In genomic region chr1:182271632-182272031, GRCm38 (mm10) we compare ENCODE assay signal across 15 mouse cellular contexts. TPM values are rescaled to one million over a fixed set of nuclear protein-coding genes. Genes with fewer than 3 reads are reported as not detected.
DNase-seq lines count a peak whose midpoint lies in the region; ATAC-seq and TF ChIP-seq lines count a peak whose summit lies in the region.
"Had no signal": no experiment of that assay in that cellular context is flagged by ENCODE, and none has a peak within 500 bp of the region (broad histone marks: within the 10 kb centered on the region; RNA-seq: fewer than 3 reads in every experiment).

No protein-coding gene starts in this region.

- no peak for TF ChIP-seq POLR2A in bone marrow, adult 2 months (IDR thresholded peaks at IDR 0.05; ENCODE audit: borderline replicate concordance, control insufficient read depth, low read depth, low read length)

- H3K27ac ChIP-seq in kidney, embryonic 16.5 days (ENCODE audit: low read length), result no peak overlapping the region
- H3K27ac ChIP-seq in bone marrow, adult 2 months (ENCODE audit: control insufficient read depth, insufficient read depth, low read depth, low read length, poor library complexity), result peak overlapping the region; percentile 74
- H3K27ac ChIP-seq: heart, embryonic 13.5 days; hindbrain, embryonic 10.5 days; neural tube, embryonic 13.5 days had no signal

- H3K9ac ChIP-seq in kidney, embryonic 16.5 days (replicated peaks; ENCODE audit: low read length), result no peak overlapping the region
- H3K9ac ChIP-seq: heart, embryonic 13.5 days; neural tube, embryonic 13.5 days had no signal

- H3K4me1 ChIP-seq in kidney, embryonic 16.5 days (ENCODE audit: insufficient read depth, low read length), result no peaks in the 10 kb centered on the region
- H3K4me1 ChIP-seq in bone marrow, adult 2 months (ENCODE audit: control insufficient read depth, insufficient read depth, low read length), result peaks cover 1% of the 10 kb centered on the region; the same call in 1 of the 2 replicates
- H3K4me1 ChIP-seq: hindbrain, embryonic 10.5 days; neural tube, embryonic 13.5 days had no signal

- no peaks in the 10 kb centered on the region for H3K9me3 ChIP-seq in kidney, embryonic 16.5 days (ENCODE audit: low read length)
- H3K9me3 ChIP-seq: heart, embryonic 13.5 days; hindbrain, embryonic 10.5 days; neural tube, embryonic 13.5 days had no signal

- no peaks in the 10 kb centered on the region for H3K27me3 ChIP-seq in kidney, embryonic 16.5 days (ENCODE audit: insufficient read depth, low read length)
- H3K27me3 ChIP-seq: CH12.LX; heart, embryonic 13.5 days; neural tube, embryonic 13.5 days had no signal

- no peak overlapping the region for H3K4me3 ChIP-seq in kidney, embryonic 16.5 days (ENCODE audit: low read length)
- peak overlapping the region; percentile 12 for H3K4me3 ChIP-seq in bone marrow, adult 2 months (replicated peaks; ENCODE audit: control insufficient read depth, low read depth, low read length)
- H3K4me3 ChIP-seq: heart, embryonic 13.5 days; hindbrain, embryonic 10.5 days; neural tube, embryonic 13.5 days had no signal

- peaks cover 15% of the 10 kb centered on the region for H3K36me3 ChIP-seq in kidney, embryonic 16.5 days (ENCODE audit: insufficient read depth, low read length)

- H3K4me2 ChIP-seq in kidney, embryonic 16.5 days (replicated peaks; ENCODE audit: low read depth, low read length), result no peak overlapping the region
- H3K4me2 ChIP-seq: heart, embryonic 13.5 days; neural tube, embryonic 13.5 days had no signal

- WGBS in kidney, embryonic 16.5 days, result 76% methylated on average over 5 of the region's 5 CpGs
- 49% methylated on average over 5 of the region's 5 CpGs for WGBS in bone marrow, adult 2 months

- no peak for TF ChIP-seq CTCF in bone marrow, adult 2 months (IDR thresholded peaks at IDR 0.05; ENCODE audit: control insufficient read depth, insufficient read depth, low read length)

- peak; percentile 37 to 44 for DNase-seq in kidney, postnatal 36 days
- DNase-seq in ES-CJ7 (ENCODE audit: low read depth, low spot score), result peak; percentile 86
- DNase-seq in right cerebral cortex, postnatal 10 days (ENCODE audit: low spot score in 2 of 2), result no peak
- DNase-seq in natural killer cell, adult 2 months (ENCODE audit: low spot score in 2 of 2), result no peak
- DNase-seq: cerebellum, adult 9-11 months; lung, postnatal 4 days; right cerebral cortex, adult 18-20 months had no signal

- no peak for ATAC-seq in kidney, embryonic 16.5 days (ENCODE audit: low FRiP score, low TSS enrichment)
- ATAC-seq in neutrophil, adult 5-6 weeks (ENCODE audit: extremely low read depth, insufficient number of reproducible peaks, low FRiP score, poor library complexity, severe bottlenecking), result 0 out of 2 replicates have a peak, but pooled peaks have one; percentile 37
- ATAC-seq: midbrain, embryonic 16.5 days had no signal

RNA-seq across cellular contexts. Expression of gene Degs1, which starts 11.0 kb away (rescaled TPM):
- 131 and 134 TPM in 2 replicates for polyA plus RNA-seq in kidney, embryonic 16.5 days (2015; fragmentation: Nextera tagmentation; extraction: Ambion mirVana)
- 31.0 and 74.3 TPM in 2 replicates for polyA plus RNA-seq in bone marrow, adult 2 months (2011; ENCODE audit: insufficient read depth, insufficient read length, low replicate concordance, missing spikeins)
- total RNA-seq in neutrophil, adult 5-6 weeks (2017), result 54.7 and 55.2 TPM in 2 replicates

Comparison
In these comparisons a context has a peak if more than half of its experiments do, and no peak if none do; other contexts are left out.
1. DNase-seq: peak in kidney, postnatal 36 days (2 of 2) and ES-CJ7 (single experiment); none in right cerebral cortex, postnatal 10 days (0 of 2) and natural killer cell, adult 2 months (0 of 2).